Mouse (Mus musculus): ENCODE data around the gene Fstl4.

- TF ChIP-seq CTCF (IDR thresholded peaks at IDR 0.05; ENCODE audit: low read depth) (no peak), EP300 (IDR thresholded peaks at IDR 0.05; ENCODE audit: low read depth) (no peak)
These were observed 293.6 kb downstream of the Fstl4 start for GRCm38 (mm10) chr11:53057821-53058553.

All from liver, postnatal 0 days (tissue).